Mouse (Mus musculus): ENCODE results near the gene Spag5. TPM values are rescaled to one million over a fixed set of nuclear protein-coding genes. Genes with fewer than 3 reads are reported as not detected.

The Spag5 gene
- polyA plus RNA-seq (2015; fragmentation: Nextera tagmentation; extraction: Ambion mirVana), result 4.7 and 7.4 TPM in 2 replicates

GRCm38 (mm10) chr11:78301357-78302084 lies at the start of gene Spag5:
TSS of gene Spag5 (plus strand) at chr11:78301529.

GRCm38 (mm10) chr11:78261380-78262352 lies 39.7 kb upstream of the Spag5 start, which contains the start of gene 2610507B11Rik:
TSS of gene 2610507B11Rik (plus strand) at chr11:78261752.

GRCm38 (mm10) chr11:78290654-78291053 lies 10.7 kb upstream of the Spag5 start, which contains the start of gene BC030499:
TSS of gene BC030499 (plus strand) at chr11:78290841.

GRCm38 (mm10) chr11:78322860-78323259 lies 21.5 kb downstream of the Spag5 start, which contains the start of gene Aldoc:
TSS of gene Aldoc (plus strand) at chr11:78322968.

GRCm38 (mm10) chr11:78327634-78328511 lies 26.5 kb downstream of the Spag5 start, which contains the start of gene Pigs:
TSS of gene Pigs (plus strand) at chr11:78328415.

GRCm38 (mm10) chr11:78343381-78344327 lies 42.3 kb downstream of the Spag5 start, which contains the start of gene Unc119:
TSS of gene Unc119 (plus strand) at chr11:78343482.

Other genes with a start within 250 kb of the Spag5 start
- 15.0 and 15.4 TPM in 2 replicates for gene Eral1, start 221.1 kb upstream of the Spag5 start, polyA plus RNA-seq (2015; fragmentation: Nextera tagmentation; extraction: Ambion mirVana)
- gene Fam222b, start 206.9 kb upstream of the Spag5 start, polyA plus RNA-seq (2015; fragmentation: Nextera tagmentation; extraction: Ambion mirVana), result 10.2 and 10.3 TPM in 2 replicates
- gene Traf4, start 135.9 kb upstream of the Spag5 start, polyA plus RNA-seq (2015; fragmentation: Nextera tagmentation; extraction: Ambion mirVana), result 16.6 and 16.7 TPM in 2 replicates
- 11.1 and 11.4 TPM in 2 replicates for gene Nek8, start 124.9 kb upstream of the Spag5 start, polyA plus RNA-seq (2015; fragmentation: Nextera tagmentation; extraction: Ambion mirVana)
- gene Tlcd1, start 124.8 kb upstream of the Spag5 start, polyA plus RNA-seq (2015; fragmentation: Nextera tagmentation; extraction: Ambion mirVana), result 15.2 and 16.2 TPM in 2 replicates
- gene Rpl23a, start 117.9 kb upstream of the Spag5 start, polyA plus RNA-seq (2015; fragmentation: Nextera tagmentation; extraction: Ambion mirVana), result 1,049 and 1,108 TPM in 2 replicates
- gene Rab34, start 113.1 kb upstream of the Spag5 start, polyA plus RNA-seq (2015; fragmentation: Nextera tagmentation; extraction: Ambion mirVana), result 90.4 and 94.1 TPM in 2 replicates
- 1.9 and 2.5 TPM in 2 replicates for gene Proca1, start 108.1 kb upstream of the Spag5 start, polyA plus RNA-seq (2015; fragmentation: Nextera tagmentation; extraction: Ambion mirVana)
- gene Sdf2, start 55.8 kb upstream of the Spag5 start, polyA plus RNA-seq (2015; fragmentation: Nextera tagmentation; extraction: Ambion mirVana), result 82.5 and 98.5 TPM in 2 replicates
- 14.5 and 14.6 TPM in 2 replicates for gene Supt6, start 55.5 kb upstream of the Spag5 start, polyA plus RNA-seq (2015; fragmentation: Nextera tagmentation; extraction: Ambion mirVana)
- gene 2610507B11Rik, start 39.8 kb upstream of the Spag5 start, polyA plus RNA-seq (2015; fragmentation: Nextera tagmentation; extraction: Ambion mirVana), result 59.6 and 69.9 TPM in 2 replicates
- gene BC030499, start 10.7 kb upstream of the Spag5 start, polyA plus RNA-seq (2015; fragmentation: Nextera tagmentation; extraction: Ambion mirVana), result 0.21 and 0.30 TPM in 2 replicates
- 8.1 and 10.6 TPM in 2 replicates for gene Aldoc, start 21.4 kb downstream of the Spag5 start, polyA plus RNA-seq (2015; fragmentation: Nextera tagmentation; extraction: Ambion mirVana)
- gene Pigs, start 26.9 kb downstream of the Spag5 start, polyA plus RNA-seq (2015; fragmentation: Nextera tagmentation; extraction: Ambion mirVana), result 41.8 and 43.6 TPM in 2 replicates
- 69.4 and 71.4 TPM in 2 replicates for gene Unc119, start 42.0 kb downstream of the Spag5 start, polyA plus RNA-seq (2015; fragmentation: Nextera tagmentation; extraction: Ambion mirVana)
- 0.07 TPM in 1 of 2 replicates, not detected in the other for gene Foxn1, start 85.0 kb downstream of the Spag5 start, polyA plus RNA-seq (2015; fragmentation: Nextera tagmentation; extraction: Ambion mirVana)
- gene Slc13a2, start 120.7 kb downstream of the Spag5 start, polyA plus RNA-seq (2015; fragmentation: Nextera tagmentation; extraction: Ambion mirVana), result not detected in 2 replicates
- 25.7 and 27.4 TPM in 2 replicates for gene Slc46a1, start 164.2 kb downstream of the Spag5 start, polyA plus RNA-seq (2015; fragmentation: Nextera tagmentation; extraction: Ambion mirVana)
- gene Sarm1, start 196.2 kb downstream of the Spag5 start, polyA plus RNA-seq (2015; fragmentation: Nextera tagmentation; extraction: Ambion mirVana), result 0.24 and 0.27 TPM in 2 replicates
- gene Vtn, start 197.6 kb downstream of the Spag5 start, polyA plus RNA-seq (2015; fragmentation: Nextera tagmentation; extraction: Ambion mirVana), result 1.2 and 2.1 TPM in 2 replicates
- not detected in 2 replicates for gene Sebox, start 201.9 kb downstream of the Spag5 start, polyA plus RNA-seq (2015; fragmentation: Nextera tagmentation; extraction: Ambion mirVana)
- 32.0 and 32.8 TPM in 2 replicates for gene Tmem199, start 210.6 kb downstream of the Spag5 start, polyA plus RNA-seq (2015; fragmentation: Nextera tagmentation; extraction: Ambion mirVana)
- gene Poldip2, start 210.7 kb downstream of the Spag5 start, polyA plus RNA-seq (2015; fragmentation: Nextera tagmentation; extraction: Ambion mirVana), result 81.4 and 86.2 TPM in 2 replicates
- gene Tnfaip1, start 234.8 kb downstream of the Spag5 start, polyA plus RNA-seq (2015; fragmentation: Nextera tagmentation; extraction: Ambion mirVana), result 47.6 and 55.5 TPM in 2 replicates
- 132 and 156 TPM in 2 replicates for gene Ift20, start 234.8 kb downstream of the Spag5 start, polyA plus RNA-seq (2015; fragmentation: Nextera tagmentation; extraction: Ambion mirVana)
- 43.6 and 70.8 TPM in 2 replicates for gene Tmem97, start 249.2 kb downstream of the Spag5 start, polyA plus RNA-seq (2015; fragmentation: Nextera tagmentation; extraction: Ambion mirVana)